In genomic region chr4:150606449-150607161, GRCm38 (mm10) we compare ENCODE assay signal across 10 mouse cellular contexts. TPM values are rescaled to one million over a fixed set of nuclear protein-coding genes. Genes with fewer than 3 reads are reported as not detected.
A peak's percentile ranks its signal among the peaks of the same experiment; 100 is the strongest.
DNase-seq lines count a peak whose midpoint lies in the region; ATAC-seq and TF ChIP-seq lines count a peak whose summit lies in the region.
"Had no signal": no experiment of that assay in that cellular context is flagged by ENCODE, and none has a peak within 500 bp of the region (broad histone marks: within the 10 kb centered on the region; RNA-seq: fewer than 3 reads in every experiment).

No protein-coding gene starts in this region.

- no peak overlapping the region for H3K4me3 ChIP-seq in limb, embryonic 11.5 days (ENCODE audit: low read depth, low read length)
- H3K4me3 ChIP-seq in limb, embryonic 10.5 days, result no peak overlapping the region
- H3K4me3 ChIP-seq in hindbrain, embryonic 16.5 days (ENCODE audit: low read length), result no peak overlapping the region
- H3K4me3 ChIP-seq in olfactory bulb, adult 2 months (ENCODE audit: insufficient read depth, low read depth, low read length), result no peak overlapping the region
- H3K4me3 ChIP-seq: gastrocnemius, adult 2 months had no signal

- no peaks in the 10 kb centered on the region for H3K9me3 ChIP-seq in limb, embryonic 11.5 days (ENCODE audit: control insufficient read depth, low read length)
- H3K9me3 ChIP-seq in limb, embryonic 10.5 days (replicated peaks), result no peaks in the 10 kb centered on the region
- no peaks in the 10 kb centered on the region for H3K9me3 ChIP-seq in hindbrain, embryonic 16.5 days (ENCODE audit: control insufficient read depth, low read length)

- no peak overlapping the region for H3K4me2 ChIP-seq in limb, embryonic 11.5 days (ENCODE audit: low read depth, severe bottlenecking)
- no peak overlapping the region for H3K4me2 ChIP-seq in hindbrain, embryonic 16.5 days (ENCODE audit: low read length)

- H3K27me3 ChIP-seq in limb, embryonic 11.5 days (ENCODE audit: control insufficient read depth, insufficient read depth, low read length), result no peaks in the 10 kb centered on the region
- no peaks in the 10 kb centered on the region for H3K27me3 ChIP-seq in limb, embryonic 10.5 days (ENCODE audit: low read depth, poor library complexity, severe bottlenecking)
- no peaks in the 10 kb centered on the region for H3K27me3 ChIP-seq in hindbrain, embryonic 16.5 days (replicated peaks; ENCODE audit: control insufficient read depth, insufficient read depth, low read length)

- ATAC-seq in limb, embryonic 11.5 days (ENCODE audit: insufficient number of reproducible peaks, low FRiP score, low TSS enrichment, low read depth), result no peak
- ATAC-seq in hindbrain, embryonic 16.5 days, result peak; percentile 70

- TF ChIP-seq POLR2A in olfactory bulb, adult 2 months (IDR thresholded peaks at IDR 0.05; ENCODE audit: insufficient read depth, low read depth, low read length), result no peak

- H3K4me1 ChIP-seq in limb, embryonic 11.5 days (ENCODE audit: control insufficient read depth, insufficient read depth, low read length), result peaks cover 5% of the 10 kb centered on the region
- peaks cover 21% of the 10 kb centered on the region for H3K4me1 ChIP-seq in limb, embryonic 10.5 days
- peaks cover 21% of the 10 kb centered on the region for H3K4me1 ChIP-seq in hindbrain, embryonic 16.5 days (ENCODE audit: control insufficient read depth, insufficient read depth, low read depth, low read length)
- peaks cover 20% of the 10 kb centered on the region for H3K4me1 ChIP-seq in olfactory bulb, adult 2 months (ENCODE audit: control insufficient read depth, insufficient read depth, low read length)

- 0 out of 2 replicates have a peak overlapping the region, but pooled peaks have one; percentile 15 for H3K27ac ChIP-seq in limb, embryonic 11.5 days (replicated peaks; ENCODE audit: low read depth, low read length)
- no peak overlapping the region for H3K27ac ChIP-seq in limb, embryonic 10.5 days
- H3K27ac ChIP-seq in hindbrain, embryonic 16.5 days (ENCODE audit: low read depth, low read length), result peak overlapping the region; percentile 84
- H3K27ac ChIP-seq in olfactory bulb, adult 2 months (ENCODE audit: insufficient read depth, low read depth, low read length), result peak overlapping the region; percentile 6; the same call in 1 of the 2 replicates

- WGBS in limb, embryonic 11.5 days, result 65% methylated on average over 3 of the region's 3 CpGs
- 76% methylated on average over 3 of the region's 3 CpGs for WGBS in limb, embryonic 10.5 days
- 13% methylated on average over 3 of the region's 3 CpGs for WGBS in hindbrain, embryonic 16.5 days
- 27% methylated on average over 3 of the region's 3 CpGs for WGBS in olfactory bulb, adult 2 months

- no peak for DNase-seq in limb, embryonic 11.5 days (ENCODE audit: low spot score)
- no peak for DNase-seq in limb, embryonic 10.5 days (ENCODE audit: low spot score)
- peak; percentile 26 for DNase-seq in fat pad, adult 2 months (ENCODE audit: extremely low read depth, low read depth, low spot score)
- DNase-seq in heart, postnatal 10 days, result no peak
- DNase-seq in T-cell, adult 2 months (ENCODE audit: low spot score), result no peak
- DNase-seq in left cerebral cortex, adult 11 months (ENCODE audit: low spot score), result no peak
- DNase-seq: gastrocnemius, adult 2 months; heart, postnatal 14 days had no signal

- peaks cover 4% of the 10 kb centered on the region; the same call in 1 of the 2 replicates for H3K36me3 ChIP-seq in limb, embryonic 11.5 days (ENCODE audit: control insufficient read depth, insufficient read depth, low read length)
- peaks cover 52% of the 10 kb centered on the region for H3K36me3 ChIP-seq in limb, embryonic 10.5 days
- H3K36me3 ChIP-seq in hindbrain, embryonic 16.5 days (ENCODE audit: control insufficient read depth, insufficient read depth, low read length), result no peaks in the 10 kb centered on the region

- H3K9ac ChIP-seq in limb, embryonic 11.5 days (ENCODE audit: low read length), result no peak overlapping the region
- H3K9ac ChIP-seq in hindbrain, embryonic 16.5 days (ENCODE audit: low read depth, low read length), result peak overlapping the region; percentile 30; the same call in 1 of the 2 replicates

- TF ChIP-seq CTCF in olfactory bulb, adult 2 months (IDR thresholded peaks at IDR 0.05; ENCODE audit: insufficient read depth, low read depth, low read length), result no peak

- intact Hi-C loops in heart, postnatal 10 days (cut with DNase I), result no loop called here

RNA-seq across cellular contexts. Expression of gene Slc45a1, which starts 45.4 kb away (rescaled TPM):
- polyA plus RNA-seq in limb, embryonic 11.5 days (2014; fragmentation: Nextera tagmentation; extraction: Ambion mirVana), result 0.73 and 1.0 TPM in 2 replicates
- 0.25 and 0.71 TPM in 2 replicates for polyA plus RNA-seq in limb, embryonic 10.5 days (2016; fragmentation: Nextera tagmentation; extraction: Ambion mirVana)
- 44.7 and 46.7 TPM in 2 replicates for polyA plus RNA-seq in hindbrain, embryonic 16.5 days (2015; fragmentation: Nextera tagmentation; extraction: Ambion mirVana)
- polyA plus RNA-seq in olfactory bulb, adult 2 months (2012; ENCODE audit: insufficient read depth, insufficient read length, low replicate concordance, missing spikeins), result not detected in 2 replicates
- total RNA-seq in heart, postnatal 10 days (2021), result not detected
- total RNA-seq: gastrocnemius, adult 2 months; heart, postnatal 14 days had no signal

Comparison
In these comparisons a context has a peak if more than half of its experiments do, and no peak if none do; other contexts are left out.
1. RNA of gene Slc45a1, which starts 45.4 kb away (polyA plus RNA-seq): 44.7 to 46.7 TPM in hindbrain, embryonic 16.5 days; 0.73 to 1.0 TPM in limb, embryonic 11.5 days, 0.25 to 0.71 TPM in limb, embryonic 10.5 days and not detected in olfactory bulb, adult 2 months; every median in the first group is over 10 times any median in the second.